Mouse (Mus musculus): ENCODE results near the gene Anapc1. TPM values are rescaled to one million over a fixed set of nuclear protein-coding genes. Genes with fewer than 3 reads are reported as not detected.
A peak's percentile ranks its signal among the peaks of the same experiment; 100 is the strongest.
"Not testable (repeated sequence)": the region's sequence is repeated elsewhere in the genome, so short reads cannot be mapped to it uniquely, and the experiment has no call there.

The Anapc1 gene
- polyA plus RNA-seq, 1 experiment from 2014 or later = 27.4 TPM

DNA sequence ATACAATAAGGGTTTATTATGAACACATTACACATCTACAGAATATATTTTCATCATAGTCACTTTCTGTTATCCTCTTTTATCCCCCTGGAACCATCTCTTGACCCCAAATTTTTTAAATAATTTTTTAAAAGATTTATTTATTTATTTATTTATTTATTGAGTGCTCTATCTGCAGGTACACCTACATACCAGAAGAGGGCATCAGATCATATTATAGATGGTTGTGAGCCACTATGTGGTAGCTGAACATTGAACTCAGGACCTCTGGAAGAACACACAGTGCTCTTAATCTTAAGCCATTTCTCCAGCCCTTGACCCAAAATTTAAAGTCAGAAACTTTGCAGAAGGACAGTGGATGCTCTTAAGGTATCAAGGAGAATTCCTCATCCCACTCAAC lies 7.4 kb upstream of the Anapc1 start:
- Histone ChIP-seq H3K9ac (ENCODE audit: low read depth, low read length) (no peak overlapping the region), H3K36me3 (ENCODE audit: insufficient read depth, low read length) (no peaks in the 10 kb centered on the region), H3K4me3 (replicated peaks; ENCODE audit: low read depth, low read length) (no peak overlapping the region), H3K27me3 (ENCODE audit: insufficient read depth, low read length) (no peaks in the 10 kb centered on the region), H3K9me3 (replicated peaks; ENCODE audit: low read length) (no peaks in the 10 kb centered on the region), H3K4me2 (ENCODE audit: low read length) (no peak overlapping the region), H3K4me1 (replicated peaks; ENCODE audit: insufficient read depth, low read length) (no peaks in the 10 kb centered on the region), H3K27ac (no peak overlapping the region)
- ATAC-seq (replicated peaks; ENCODE audit: low FRiP score, low read depth) (no peak), DNase-seq (ENCODE audit: low spot score) (peak; percentile 50)
- TF ChIP-seq CTCF (IDR thresholded peaks at IDR 0.05; ENCODE audit: low read depth) = peak; percentile 51; the same call in 1 of the 2 replicates

DNA sequence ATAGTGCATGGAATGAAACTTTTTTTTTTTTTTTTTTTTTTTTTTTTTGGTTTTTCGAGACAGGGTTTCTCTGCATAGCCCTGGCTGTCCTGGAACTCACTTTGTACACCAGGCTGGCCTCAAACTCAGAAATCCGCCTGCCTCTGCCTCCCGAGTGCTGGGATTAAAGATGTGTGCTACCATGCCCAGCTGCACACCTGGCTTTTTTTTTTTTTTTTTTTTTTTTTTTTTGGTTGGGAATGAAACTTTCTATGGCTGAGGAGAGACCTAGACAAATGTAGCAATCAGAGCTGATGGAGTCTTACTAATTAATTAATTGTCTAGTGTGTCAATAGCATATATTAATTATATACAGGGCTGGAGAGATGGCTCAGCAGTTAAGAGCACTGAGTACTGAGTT lies 6.6 kb upstream of the Anapc1 start:
- not testable (repeated sequence) for H3K27me3 ChIP-seq (ENCODE audit: insufficient read depth, low read length); H3K36me3 ChIP-seq (ENCODE audit: insufficient read depth, low read length); H3K9me3 ChIP-seq (replicated peaks; ENCODE audit: low read length); ATAC-seq (replicated peaks; ENCODE audit: low FRiP score, low read depth); DNase-seq (ENCODE audit: low spot score); H3K9ac ChIP-seq (ENCODE audit: low read depth, low read length); H3K4me2 ChIP-seq (ENCODE audit: low read length); H3K27ac ChIP-seq; H3K4me1 ChIP-seq (replicated peaks; ENCODE audit: insufficient read depth, low read length); H3K4me3 ChIP-seq (replicated peaks; ENCODE audit: low read depth, low read length)
- 91% methylated on average over 3 of the region's 3 CpGs for WGBS

DNA sequence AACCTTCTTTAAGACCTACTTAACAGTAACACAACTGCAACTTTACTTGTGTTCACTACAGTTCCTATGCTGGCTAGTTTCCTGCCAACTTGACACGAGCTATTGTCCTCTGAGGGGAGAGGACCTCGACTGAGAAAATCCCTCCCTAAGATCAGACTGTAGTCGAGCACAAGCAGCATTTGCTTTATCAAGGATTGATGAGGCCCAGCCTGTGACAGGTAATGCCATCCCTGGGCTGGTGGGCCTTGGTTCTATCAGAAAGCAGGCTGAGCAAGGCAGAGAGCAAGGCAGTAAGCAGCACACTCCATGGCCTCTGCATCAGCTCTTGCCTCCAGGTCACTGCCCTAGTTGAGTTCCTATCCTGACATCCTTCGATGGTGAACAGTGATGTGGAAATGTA lies 6.0 kb upstream of the Anapc1 start:
- 62% methylated on average over 4 of the region's 4 CpGs for WGBS
- ATAC-seq (replicated peaks; ENCODE audit: low FRiP score, low read depth) = no peak
- H3K27me3 ChIP-seq (ENCODE audit: insufficient read depth, low read length) = no peaks in the 10 kb centered on the region

DNA sequence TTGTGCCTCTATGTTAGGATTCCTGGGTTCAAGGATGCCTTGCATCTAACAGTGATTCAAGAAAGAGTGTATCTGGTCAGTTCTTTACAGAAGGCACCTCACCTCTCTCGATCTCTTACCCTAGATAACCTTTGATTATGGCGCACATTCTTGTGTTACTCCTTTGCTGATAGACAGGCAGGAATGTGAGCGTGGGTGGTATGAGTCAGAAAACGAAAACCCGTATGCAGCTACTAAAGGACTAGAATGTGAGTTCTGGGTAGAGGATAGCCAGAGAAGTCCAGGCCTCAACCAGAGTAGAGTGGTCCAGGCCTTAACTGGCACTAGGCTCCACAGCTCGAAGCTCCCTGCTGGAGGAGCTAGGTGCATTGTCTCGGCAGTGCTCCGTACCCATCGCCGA lies 5.6 kb upstream of the Anapc1 start:
- Histone ChIP-seq H3K4me1 (replicated peaks; ENCODE audit: insufficient read depth, low read length) (no peaks in the 10 kb centered on the region), H3K9ac (ENCODE audit: low read depth, low read length) (no peak overlapping the region), H3K4me3 (replicated peaks; ENCODE audit: low read depth, low read length) (no peak overlapping the region), H3K9me3 (replicated peaks; ENCODE audit: low read length) (no peaks in the 10 kb centered on the region), H3K27ac (no peak overlapping the region), H3K36me3 (ENCODE audit: insufficient read depth, low read length) (no peaks in the 10 kb centered on the region), H3K27me3 (ENCODE audit: insufficient read depth, low read length) (no peaks in the 10 kb centered on the region), H3K4me2 (ENCODE audit: low read length) (no peak overlapping the region)
- TF ChIP-seq CTCF (IDR thresholded peaks at IDR 0.05; ENCODE audit: low read depth) = no peak
- no peak for DNase-seq (ENCODE audit: low spot score)
- no peak for ATAC-seq (replicated peaks; ENCODE audit: low FRiP score, low read depth)
- WGBS = 85% methylated on average over 10 of the region's 10 CpGs

More for the DNA sequence above, 6.0 kb upstream of the Anapc1 start:
- Histone ChIP-seq H3K4me1 (replicated peaks; ENCODE audit: insufficient read depth, low read length) (no peaks in the 10 kb centered on the region), H3K4me3 (replicated peaks; ENCODE audit: low read depth, low read length) (no peak overlapping the region), H3K9ac (ENCODE audit: low read depth, low read length) (no peak overlapping the region), H3K27ac (no peak overlapping the region), H3K4me2 (ENCODE audit: low read length) (no peak overlapping the region), H3K9me3 (replicated peaks; ENCODE audit: low read length) (no peaks in the 10 kb centered on the region), H3K36me3 (ENCODE audit: insufficient read depth, low read length) (no peaks in the 10 kb centered on the region)
- TF ChIP-seq CTCF (IDR thresholded peaks at IDR 0.05; ENCODE audit: low read depth) = no peak
- DNase-seq (ENCODE audit: low spot score) = no peak

DNA sequence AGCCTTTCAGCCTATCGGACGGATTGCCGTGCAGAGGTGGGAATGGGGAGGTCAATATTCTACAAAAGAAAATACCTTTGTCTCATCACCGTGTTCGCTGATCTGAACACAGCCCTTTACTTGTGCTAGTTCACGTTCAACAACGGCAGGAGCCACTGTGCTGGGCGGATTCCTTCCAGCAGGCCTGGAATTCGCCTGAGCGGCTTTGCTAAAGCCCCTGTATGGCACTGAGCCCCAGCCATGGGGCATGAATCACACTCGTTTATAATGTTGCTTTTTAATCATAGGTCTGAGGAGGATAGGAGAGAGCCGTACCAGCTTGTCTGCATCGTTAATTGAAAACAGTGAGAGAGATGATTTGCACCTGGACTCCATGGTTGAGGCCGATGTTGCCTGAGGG lies 5.1 kb upstream of the Anapc1 start:
- no peak overlapping the region for H3K27ac ChIP-seq
- no peaks in the 10 kb centered on the region for H3K36me3 ChIP-seq (ENCODE audit: insufficient read depth, low read length)
- no peaks in the 10 kb centered on the region for H3K4me1 ChIP-seq (replicated peaks; ENCODE audit: insufficient read depth, low read length)
- no peak overlapping the region for H3K4me3 ChIP-seq (replicated peaks; ENCODE audit: low read depth, low read length)
- no peak overlapping the region for H3K4me2 ChIP-seq (ENCODE audit: low read length)
- no peak for DNase-seq (ENCODE audit: low spot score)
- 64% methylated on average over 14 of the region's 14 CpGs for WGBS
- H3K27me3 ChIP-seq (ENCODE audit: insufficient read depth, low read length) = no peaks in the 10 kb centered on the region
- TF ChIP-seq CTCF (IDR thresholded peaks at IDR 0.05; ENCODE audit: low read depth) = no peak
- H3K9ac ChIP-seq (ENCODE audit: low read depth, low read length) = no peak overlapping the region
- no peaks in the 10 kb centered on the region for H3K9me3 ChIP-seq (replicated peaks; ENCODE audit: low read length)
- no peak for ATAC-seq (replicated peaks; ENCODE audit: low FRiP score, low read depth)

DNA sequence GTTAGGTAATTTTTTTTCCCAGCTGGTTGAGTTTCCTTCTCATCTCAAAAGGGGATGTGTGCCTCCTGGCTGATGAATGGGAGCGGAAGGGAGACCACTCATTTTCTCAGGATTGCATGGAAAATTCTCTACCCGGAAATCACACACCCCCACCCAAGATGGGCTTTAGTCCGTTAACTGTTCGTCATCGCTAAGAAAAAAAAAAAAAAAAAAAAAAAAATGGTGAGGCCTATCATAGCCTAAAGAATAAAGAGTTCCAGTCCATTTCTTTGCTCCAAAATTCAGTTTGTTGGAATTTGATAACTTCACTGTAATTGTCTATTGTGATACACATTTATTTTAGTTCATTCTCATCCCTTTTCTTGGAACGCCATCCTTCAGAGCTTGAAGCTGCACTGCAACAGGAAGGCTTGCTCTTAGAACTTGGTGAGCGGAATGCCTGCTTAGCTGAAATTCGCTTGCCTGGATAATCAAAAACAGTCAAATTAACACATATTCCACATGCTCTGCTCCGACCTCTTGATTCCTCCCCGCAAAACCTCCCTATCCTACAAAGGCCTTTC lies 448 bp upstream of the Anapc1 start:
- ATAC-seq (replicated peaks; ENCODE audit: low FRiP score, low read depth) (peak; percentile 64), DNase-seq (ENCODE audit: low spot score) (no peak)
- Histone ChIP-seq H3K27ac (peak overlapping the region; percentile 89), H3K9me3 (replicated peaks; ENCODE audit: low read length) (no peaks in the 10 kb centered on the region), H3K4me3 (replicated peaks; ENCODE audit: low read depth, low read length) (peak overlapping the region; percentile 79), H3K27me3 (ENCODE audit: insufficient read depth, low read length) (no peaks in the 10 kb centered on the region), H3K4me2 (ENCODE audit: low read length) (peak overlapping the region; percentile 56), H3K9ac (ENCODE audit: low read depth, low read length) (peak overlapping the region; percentile 92; the same call in 1 of the 2 replicates), H3K4me1 (replicated peaks; ENCODE audit: insufficient read depth, low read length) (peaks cover 8% of the 10 kb centered on the region), H3K36me3 (ENCODE audit: insufficient read depth, low read length) (no peaks in the 10 kb centered on the region)
- 45% methylated on average over 10 of the region's 10 CpGs for WGBS
- TF ChIP-seq CTCF (IDR thresholded peaks at IDR 0.05; ENCODE audit: low read depth) = peak; percentile 27; the same call in 1 of the 2 replicates

DNA sequence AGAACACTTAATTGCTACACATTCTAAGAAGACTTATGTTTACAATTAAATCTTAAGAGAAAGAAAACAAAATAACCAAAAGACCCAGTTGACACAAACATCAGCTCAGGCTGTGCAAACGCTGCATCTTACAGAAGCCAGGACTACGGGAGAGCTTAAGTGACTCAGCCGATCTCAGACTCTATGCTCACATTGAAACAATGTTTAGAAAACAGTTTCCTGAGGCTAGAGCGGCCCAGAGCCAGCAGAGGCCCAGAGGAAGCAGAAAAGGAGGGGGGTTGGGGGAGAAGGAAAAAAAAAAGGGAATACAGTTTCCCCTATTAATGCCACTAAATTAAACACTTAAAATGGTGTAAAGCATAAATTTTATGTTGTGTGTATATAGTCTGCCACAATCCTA lies 6.5 kb downstream of the Anapc1 start:
- no peak overlapping the region for H3K9ac ChIP-seq (ENCODE audit: low read depth, low read length)
- no peak overlapping the region for H3K4me3 ChIP-seq (replicated peaks; ENCODE audit: low read depth, low read length)
- H3K9me3 ChIP-seq (replicated peaks; ENCODE audit: low read length) = no peaks in the 10 kb centered on the region
- no peak overlapping the region for H3K4me2 ChIP-seq (ENCODE audit: low read length)
- 77% methylated on average over 4 of the region's 4 CpGs for WGBS
- no peaks in the 10 kb centered on the region for H3K27me3 ChIP-seq (ENCODE audit: insufficient read depth, low read length)
- no peak for TF ChIP-seq CTCF (IDR thresholded peaks at IDR 0.05; ENCODE audit: low read depth)
- ATAC-seq (replicated peaks; ENCODE audit: low FRiP score, low read depth) (no peak), DNase-seq (ENCODE audit: low spot score) (no peak)
- H3K27ac ChIP-seq = no peak overlapping the region
- no peaks in the 10 kb centered on the region for H3K4me1 ChIP-seq (replicated peaks; ENCODE audit: insufficient read depth, low read length)
- peaks cover 29% of the 10 kb centered on the region; the same call in 1 of the 2 replicates for H3K36me3 ChIP-seq (ENCODE audit: insufficient read depth, low read length)
